Mouse (Mus musculus) cerebellum, postnatal 36 days (tissue): ENCODE data around the gene Kat2a.
A peak's percentile ranks its signal among the peaks of the same experiment; 100 is the strongest.
"Not testable (repeated sequence)": the region's sequence is repeated elsewhere in the genome, so short reads cannot be mapped to it uniquely, and the experiment has no call there.

Source experiments
- DNase-seq, 2 experiments: peaks; one replicate each; pipeline ENCODE4 v3.0.0; 2021 to 2022; ENCODE audit warnings: mixed read lengths in 2 of 2

Gene Kat2a

DNA sequence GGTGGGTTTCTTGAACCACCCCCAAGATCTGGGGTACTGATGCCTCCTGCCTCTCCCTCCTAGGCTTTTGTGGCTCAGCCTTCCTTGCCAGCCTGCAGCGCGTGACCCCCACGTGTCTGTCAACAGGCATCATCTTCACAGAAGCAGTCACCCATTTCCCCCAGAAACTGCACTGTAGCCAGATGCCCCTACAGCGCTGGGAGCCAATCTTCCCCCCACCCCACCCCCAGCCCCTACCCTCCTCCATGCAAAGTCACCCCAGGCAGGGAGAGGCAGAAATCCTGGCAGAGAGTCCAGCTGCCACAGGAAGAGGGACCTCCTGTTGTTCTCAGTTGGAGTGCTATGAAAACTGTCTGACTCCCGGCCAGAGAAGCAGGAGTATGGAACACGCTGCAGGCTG, 55.8 kb downstream of the Kat2a start:
- peak; percentile 12 to 21 for DNase-seq

DNA sequence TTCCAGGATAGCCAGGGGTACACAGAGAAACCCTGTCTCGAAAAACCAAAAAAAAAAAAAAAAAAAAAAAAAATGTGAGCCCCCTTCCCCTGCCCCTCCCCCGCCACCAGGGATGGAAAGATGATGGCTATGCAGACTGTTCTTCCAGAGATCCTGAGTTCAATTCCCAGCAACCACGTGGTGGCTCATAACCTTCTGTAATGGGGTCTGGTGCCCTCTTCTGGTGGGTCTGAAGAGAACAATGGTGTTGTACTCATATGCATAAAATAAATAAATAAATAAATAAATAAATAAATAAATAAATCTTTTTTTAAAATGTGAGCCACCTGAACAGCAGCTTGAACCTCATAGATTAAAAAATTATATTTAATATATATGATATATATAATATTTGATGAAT, 56.7 kb downstream of the Kat2a start:
- not testable (repeated sequence) for DNase-seq
